Mouse (Mus musculus): ENCODE data around the gene Tmem40. TPM values are rescaled to one million over a fixed set of nuclear protein-coding genes. Genes with fewer than 3 reads are reported as not detected.
A peak's percentile ranks its signal among the peaks of the same experiment; 100 is the strongest.

The Tmem40 gene
- polyA plus RNA-seq, 1 experiment = 0.50 TPM

DNA sequence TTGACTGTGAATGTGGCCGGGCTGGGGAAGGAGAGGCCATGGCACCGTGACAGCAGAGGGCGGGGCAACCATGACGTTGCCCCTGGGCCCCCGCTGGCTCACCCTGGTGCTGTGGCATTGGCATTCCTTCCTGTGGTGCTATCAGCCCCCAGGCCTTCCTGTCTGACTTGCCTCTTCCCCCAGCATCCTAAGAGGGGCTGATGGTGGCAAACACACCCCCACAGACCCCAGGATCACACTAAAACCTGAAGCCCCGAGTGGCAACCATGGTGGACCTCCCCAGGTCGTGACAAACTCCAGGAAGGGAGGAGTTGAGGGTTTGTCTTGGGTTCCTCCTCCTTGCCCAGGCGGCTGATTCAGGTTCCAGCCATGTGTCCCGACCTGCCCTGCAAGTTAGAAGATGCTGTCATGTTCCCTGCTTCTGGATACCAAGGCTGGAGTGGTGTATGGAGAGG, 3.2 kb downstream of the Tmem40 start:
- Histone ChIP-seq H3K27ac (ENCODE audit: insufficient read depth, low read depth, low read length) (no peak overlapping the region), H3K4me1 (ENCODE audit: control insufficient read depth, insufficient read depth, low read length) (no peaks in the 10 kb centered on the region; the same call in 1 of the 2 replicates), H3K36me3 (ENCODE audit: control insufficient read depth, insufficient read depth, low read length) (no peaks in the 10 kb centered on the region), H3K4me3 (ENCODE audit: insufficient read depth, low read depth, low read length) (no peak overlapping the region), H3K27me3 (replicated peaks; ENCODE audit: control insufficient read depth, insufficient read depth, low read length) (no peaks in the 10 kb centered on the region)
- TF ChIP-seq POLR2A (IDR thresholded peaks at IDR 0.05; ENCODE audit: low read depth, low read length) (no peak), CTCF (conservative IDR thresholded peaks at IDR 0.05; ENCODE audit: insufficient read depth, insufficient read length, low read depth, low read length) (no peak)
- WGBS = 34% methylated on average over 9 of the region's 9 CpGs
- DNase-seq = no peak

DNA sequence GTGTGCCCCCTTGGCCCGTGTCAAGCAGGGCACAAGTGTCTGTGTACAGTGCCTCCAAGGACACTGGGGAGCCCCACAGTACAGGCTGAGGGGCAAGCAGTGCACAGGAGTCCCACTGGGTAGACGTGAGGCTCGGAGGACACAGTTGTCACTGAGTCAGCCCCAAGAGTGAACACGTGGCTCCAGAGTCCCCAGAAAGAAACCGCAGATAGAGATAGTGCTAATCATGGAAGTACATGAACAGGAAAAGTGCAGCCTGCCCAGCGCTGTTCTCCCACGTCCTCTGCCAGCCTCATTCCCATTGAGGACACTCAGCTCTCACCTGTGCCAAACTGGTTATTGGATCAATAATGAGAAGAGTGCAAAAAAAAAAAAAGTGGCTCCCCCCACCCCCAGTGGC, 6.7 kb downstream of the Tmem40 start:
- H3K27ac ChIP-seq (ENCODE audit: insufficient read depth, low read depth, low read length) = no peak overlapping the region
- no peak for DNase-seq
- no peaks in the 10 kb centered on the region for H3K27me3 ChIP-seq (replicated peaks; ENCODE audit: control insufficient read depth, insufficient read depth, low read length)
- WGBS = 89% methylated on average over 7 of the region's 7 CpGs
- no peaks in the 10 kb centered on the region for H3K4me1 ChIP-seq (ENCODE audit: control insufficient read depth, insufficient read depth, low read length)
- H3K4me3 ChIP-seq (ENCODE audit: insufficient read depth, low read depth, low read length) = no peak overlapping the region
- H3K36me3 ChIP-seq (ENCODE audit: control insufficient read depth, insufficient read depth, low read length) = no peaks in the 10 kb centered on the region
- no peak for TF ChIP-seq CTCF (conservative IDR thresholded peaks at IDR 0.05; ENCODE audit: insufficient read depth, insufficient read length, low read depth, low read length)
- no peak for TF ChIP-seq POLR2A (IDR thresholded peaks at IDR 0.05; ENCODE audit: low read depth, low read length)

DNA sequence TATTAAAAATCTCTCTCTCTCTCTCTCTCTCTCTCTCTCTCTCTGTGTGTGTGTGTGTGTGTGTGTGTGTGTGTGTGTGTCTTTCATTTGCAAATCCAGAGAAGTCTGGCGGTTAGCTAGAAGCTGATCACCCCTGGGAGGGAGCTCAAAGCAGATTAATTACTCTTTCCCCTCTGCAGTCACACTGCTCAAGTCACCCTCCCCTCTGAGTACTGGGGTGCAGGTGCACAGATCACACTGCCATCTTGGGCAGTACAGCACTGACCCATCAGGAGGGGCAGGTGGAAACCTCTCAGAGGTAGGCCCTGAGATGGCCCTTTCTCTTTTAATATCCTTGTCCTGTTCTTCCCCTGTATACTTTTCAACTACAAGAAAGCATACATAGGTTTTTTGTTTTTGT, 15.9 kb downstream of the Tmem40 start:
- Histone ChIP-seq H3K4me3 (ENCODE audit: insufficient read depth, low read depth, low read length) (no peak overlapping the region), H3K4me1 (ENCODE audit: control insufficient read depth, insufficient read depth, low read length) (no peaks in the 10 kb centered on the region), H3K27me3 (replicated peaks; ENCODE audit: control insufficient read depth, insufficient read depth, low read length) (no peaks in the 10 kb centered on the region), H3K36me3 (ENCODE audit: control insufficient read depth, insufficient read depth, low read length) (no peaks in the 10 kb centered on the region), H3K27ac (ENCODE audit: insufficient read depth, low read depth, low read length) (no peak overlapping the region)
- no peak for DNase-seq
- TF ChIP-seq CTCF (conservative IDR thresholded peaks at IDR 0.05; ENCODE audit: insufficient read depth, insufficient read length, low read depth, low read length) = no peak
- no peak for TF ChIP-seq POLR2A (IDR thresholded peaks at IDR 0.05; ENCODE audit: low read depth, low read length)
- 76% methylated on average over 1 of the region's 1 CpGs for WGBS

DNA sequence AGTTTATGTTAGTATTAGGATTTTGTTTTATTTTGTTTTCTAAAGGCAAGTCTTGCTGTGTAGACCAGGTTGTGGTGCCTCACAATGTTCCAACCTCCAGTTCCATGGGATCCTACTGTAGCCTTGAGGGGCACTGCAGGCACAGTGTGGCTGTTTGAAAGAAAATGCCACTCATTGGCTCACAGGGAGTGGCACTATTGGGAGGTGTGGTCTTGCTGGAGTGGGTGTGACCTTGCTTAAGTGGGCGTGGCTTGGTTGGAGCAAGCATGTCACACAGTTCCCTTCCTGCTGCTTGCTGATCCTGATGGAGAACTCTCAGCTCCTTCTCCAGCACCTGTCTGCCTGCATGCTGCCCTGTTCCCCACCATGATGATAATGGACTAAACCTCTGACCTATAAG, 18.6 kb downstream of the Tmem40 start:
- H3K4me1 ChIP-seq (ENCODE audit: control insufficient read depth, insufficient read depth, low read length) = no peaks in the 10 kb centered on the region
- no peak overlapping the region for H3K27ac ChIP-seq (ENCODE audit: insufficient read depth, low read depth, low read length)
- no peaks in the 10 kb centered on the region for H3K27me3 ChIP-seq (replicated peaks; ENCODE audit: control insufficient read depth, insufficient read depth, low read length)
- no peaks in the 10 kb centered on the region for H3K36me3 ChIP-seq (ENCODE audit: control insufficient read depth, insufficient read depth, low read length)
- WGBS = 0% methylated on average over 1 of the region's 1 CpGs
- no peak for DNase-seq
- no peak overlapping the region for H3K4me3 ChIP-seq (ENCODE audit: insufficient read depth, low read depth, low read length)
- no peak for TF ChIP-seq POLR2A (IDR thresholded peaks at IDR 0.05; ENCODE audit: low read depth, low read length)
- no peak for TF ChIP-seq CTCF (conservative IDR thresholded peaks at IDR 0.05; ENCODE audit: insufficient read depth, insufficient read length, low read depth, low read length)

DNA sequence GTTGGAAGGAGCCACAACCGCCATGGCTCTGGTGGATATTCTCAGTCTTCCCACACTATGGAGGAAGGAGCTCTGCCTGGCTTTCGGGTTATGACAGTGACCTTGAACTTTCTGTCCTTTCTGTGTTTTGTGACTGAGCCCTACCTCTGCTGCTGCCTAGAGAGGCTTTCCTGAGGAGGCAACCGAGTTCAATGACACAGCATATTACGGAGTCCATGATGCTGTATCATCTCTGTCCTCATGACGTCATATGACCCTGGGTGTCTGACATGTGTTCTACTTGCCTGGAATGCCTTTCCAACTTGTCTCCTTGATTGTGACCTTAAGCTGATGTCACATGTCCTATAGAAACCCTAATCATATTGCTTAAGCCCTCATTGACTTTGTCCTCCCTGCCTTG, 23.2 kb downstream of the Tmem40 start:
- 93% methylated on average over 5 of the region's 5 CpGs for WGBS
- DNase-seq = no peak
- Histone ChIP-seq H3K36me3 (ENCODE audit: control insufficient read depth, insufficient read depth, low read length) (no peaks in the 10 kb centered on the region), H3K4me3 (ENCODE audit: insufficient read depth, low read depth, low read length) (no peak overlapping the region), H3K4me1 (ENCODE audit: control insufficient read depth, insufficient read depth, low read length) (no peaks in the 10 kb centered on the region), H3K27me3 (replicated peaks; ENCODE audit: control insufficient read depth, insufficient read depth, low read length) (no peaks in the 10 kb centered on the region), H3K27ac (ENCODE audit: insufficient read depth, low read depth, low read length) (no peak overlapping the region)
- TF ChIP-seq POLR2A (IDR thresholded peaks at IDR 0.05; ENCODE audit: low read depth, low read length) = no peak
- no peak for TF ChIP-seq CTCF (conservative IDR thresholded peaks at IDR 0.05; ENCODE audit: insufficient read depth, insufficient read length, low read depth, low read length)

DNA sequence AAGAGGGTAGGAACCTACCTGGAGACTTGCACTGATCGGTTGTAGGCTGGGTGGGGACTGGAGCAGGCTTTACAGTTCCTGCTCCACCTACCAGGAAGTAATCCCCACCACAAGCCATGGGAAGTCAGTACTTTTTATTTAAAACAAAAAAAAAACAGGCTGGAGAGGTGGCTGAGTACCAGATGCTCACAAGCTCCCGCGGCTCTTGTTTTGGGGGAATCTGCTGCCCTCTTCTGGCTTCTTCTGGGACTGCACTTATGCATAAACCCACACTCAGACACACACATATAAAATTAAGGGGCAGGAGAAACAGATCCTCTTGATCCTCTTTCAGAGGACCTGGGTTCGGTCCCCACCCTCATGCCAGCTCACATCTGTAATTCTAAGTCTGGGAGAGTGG, 27.3 kb downstream of the Tmem40 start:
- no peak overlapping the region for H3K27ac ChIP-seq (ENCODE audit: insufficient read depth, low read depth, low read length)
- H3K4me3 ChIP-seq (ENCODE audit: insufficient read depth, low read depth, low read length) = no peak overlapping the region
- no peaks in the 10 kb centered on the region for H3K27me3 ChIP-seq (replicated peaks; ENCODE audit: control insufficient read depth, insufficient read depth, low read length)
- 73% methylated on average over 4 of the region's 4 CpGs for WGBS
- DNase-seq = peak; percentile 41
- TF ChIP-seq POLR2A (IDR thresholded peaks at IDR 0.05; ENCODE audit: low read depth, low read length) = no peak
- peak; percentile 45 for TF ChIP-seq CTCF (conservative IDR thresholded peaks at IDR 0.05; ENCODE audit: insufficient read depth, insufficient read length, low read depth, low read length)
- no peaks in the 10 kb centered on the region for H3K36me3 ChIP-seq (ENCODE audit: control insufficient read depth, insufficient read depth, low read length)
- no peaks in the 10 kb centered on the region for H3K4me1 ChIP-seq (ENCODE audit: control insufficient read depth, insufficient read depth, low read length)

DNA sequence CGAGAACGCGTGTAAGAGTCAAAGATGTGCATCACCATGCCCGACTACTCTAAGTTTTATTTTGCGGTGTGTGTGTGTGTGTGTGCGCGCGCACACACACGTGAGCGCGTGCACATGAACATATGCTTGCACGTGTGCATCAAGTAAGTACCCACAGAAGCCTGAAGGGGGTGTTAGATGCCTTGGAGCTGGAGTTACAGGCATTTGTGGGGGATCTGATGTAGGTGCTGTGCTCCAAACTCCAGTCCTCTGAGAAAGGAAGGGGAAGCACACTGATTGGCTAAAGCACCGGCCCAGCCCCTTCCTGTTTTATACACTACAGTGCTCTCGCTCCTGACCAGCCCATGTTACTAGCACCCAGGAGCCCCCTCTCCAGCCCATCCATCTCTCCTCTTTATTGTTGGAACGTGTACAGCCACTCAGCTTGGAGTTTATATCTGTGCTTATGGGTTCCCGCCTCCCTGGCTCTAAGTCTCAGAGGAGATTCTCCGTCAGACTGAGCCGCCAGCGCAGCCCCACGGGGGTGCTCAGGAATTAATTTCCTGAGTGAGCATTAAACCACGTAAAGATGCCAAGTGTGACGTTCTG, 29.8 kb downstream of the Tmem40 start:
- H3K4me3 ChIP-seq (ENCODE audit: insufficient read depth, low read depth, low read length) = no peak overlapping the region
- 80% methylated on average over 22 of the region's 22 CpGs for WGBS
- no peaks in the 10 kb centered on the region for H3K36me3 ChIP-seq (ENCODE audit: control insufficient read depth, insufficient read depth, low read length)

More for the DNA sequence above, 29.8 kb downstream of the Tmem40 start:
- TF ChIP-seq POLR2A (IDR thresholded peaks at IDR 0.05; ENCODE audit: low read depth, low read length) = no peak
- TF ChIP-seq CTCF (conservative IDR thresholded peaks at IDR 0.05; ENCODE audit: insufficient read depth, insufficient read length, low read depth, low read length) = no peak
- Histone ChIP-seq H3K27me3 (replicated peaks; ENCODE audit: control insufficient read depth, insufficient read depth, low read length) (no peaks in the 10 kb centered on the region), H3K27ac (ENCODE audit: insufficient read depth, low read depth, low read length) (no peak overlapping the region), H3K4me1 (ENCODE audit: control insufficient read depth, insufficient read depth, low read length) (no peaks in the 10 kb centered on the region)
- DNase-seq = no peak

All from kidney, adult 2 months (tissue).